Mouse (Mus musculus) lung, postnatal 0 days (tissue): ENCODE results near the gene Pbxip1. TPM values are rescaled to one million over a fixed set of nuclear protein-coding genes. Genes with fewer than 3 reads are reported as not detected.
A peak's percentile ranks its signal among the peaks of the same experiment; 100 is the strongest.

Experiments used
- ATAC-seq: fragments of 200-750 bp; cut with Nextera tagmentation; 2 replicates; pipeline ENCODE4 v1.8.0; 2017; ENCODE audit warnings: moderate library complexity
- DNase-seq: peaks from one replicate; pipeline ENCODE4 v3.0.0-alpha.2; 2016; ENCODE audit warnings: low spot score
- H3K27ac ChIP-seq: fragments of 300-500 bp; sonication (generic); 2 replicates; pipeline ENCODE4 v1.5.1; 2014; ENCODE audit warnings: antibody characterized with exemption, mild to moderate bottlenecking, low read length, mixed read lengths
- H3K27me3 ChIP-seq: fragments of 300-500 bp; sonication (generic); replicated peaks from 2 replicates; pipeline ENCODE4 v1.6.1; 2014; ENCODE audit warnings: low read length, mixed read lengths; ENCODE audit not compliant: insufficient read depth
- H3K36me3 ChIP-seq: fragments of 300-500 bp; sonication (generic); 2 replicates; pipeline ENCODE4 v1.6.1; 2014; ENCODE audit warnings: low read length, mixed read lengths; ENCODE audit not compliant: insufficient read depth
- H3K4me1 ChIP-seq: fragments of 300-500 bp; sonication (generic); 2 replicates; pipeline ENCODE4 v1.6.1; 2014; ENCODE audit warnings: antibody characterized with exemption, low read depth, low read length, mixed read lengths; ENCODE audit not compliant: insufficient read depth
- H3K4me2 ChIP-seq: fragments of 300-500 bp; sonication (generic); replicated peaks from 2 replicates; pipeline ENCODE4 v1.6.1; 2014; ENCODE audit warnings: low read depth, mild to moderate bottlenecking, low read length, moderate library complexity, mixed read lengths
- H3K4me3 ChIP-seq: fragments of 300-500 bp; sonication (generic); 2 replicates; pipeline ENCODE4 v1.5.1; 2014; ENCODE audit warnings: low read depth, low read length
- H3K9ac ChIP-seq: fragments of 300-500 bp; sonication (generic); replicated peaks from 2 replicates; pipeline ENCODE4 v1.6.1; 2014; ENCODE audit warnings: low read depth, mild to moderate bottlenecking
- H3K9me3 ChIP-seq: fragments of 300-500 bp; sonication (generic); 2 replicates; pipeline ENCODE4 v1.6.1; 2016; ENCODE audit warnings: low read length, mixed read lengths
- CTCF ChIP-seq: IDR thresholded peaks from 2 replicates; pipeline ENCODE4 v1.5.1; 2016; ENCODE audit warnings: antibody characterized with exemption, mild to moderate bottlenecking
- EP300 ChIP-seq: IDR thresholded peaks from 2 replicates; pipeline ENCODE4 v1.6.1; 2016; ENCODE audit warnings: antibody characterized with exemption, mild to moderate bottlenecking, control low read depth
- WGBS: fragments of 180-500 bp; shearing (Covaris S2); extraction: QIAGEN DNeasy Blood & Tissue Kit; methylation state at CpG from one replicate; pipeline ENCODE4 v1.1.7; 2014; 5-methylcytosine and 5-hydroxymethylcytosine counted together
- polyA plus RNA-seq: library from polyadenylated mRNA; unstranded; fragments of >200 nt; fragmentation: Nextera tagmentation; extraction: Ambion mirVana; gene quantifications from 2 replicates; pipeline ENCODE4 v1.2.1, GENCODE M21; 2015

Gene Pbxip1
- 55.9 and 63.0 TPM in 2 replicates for polyA plus RNA-seq

DNA sequence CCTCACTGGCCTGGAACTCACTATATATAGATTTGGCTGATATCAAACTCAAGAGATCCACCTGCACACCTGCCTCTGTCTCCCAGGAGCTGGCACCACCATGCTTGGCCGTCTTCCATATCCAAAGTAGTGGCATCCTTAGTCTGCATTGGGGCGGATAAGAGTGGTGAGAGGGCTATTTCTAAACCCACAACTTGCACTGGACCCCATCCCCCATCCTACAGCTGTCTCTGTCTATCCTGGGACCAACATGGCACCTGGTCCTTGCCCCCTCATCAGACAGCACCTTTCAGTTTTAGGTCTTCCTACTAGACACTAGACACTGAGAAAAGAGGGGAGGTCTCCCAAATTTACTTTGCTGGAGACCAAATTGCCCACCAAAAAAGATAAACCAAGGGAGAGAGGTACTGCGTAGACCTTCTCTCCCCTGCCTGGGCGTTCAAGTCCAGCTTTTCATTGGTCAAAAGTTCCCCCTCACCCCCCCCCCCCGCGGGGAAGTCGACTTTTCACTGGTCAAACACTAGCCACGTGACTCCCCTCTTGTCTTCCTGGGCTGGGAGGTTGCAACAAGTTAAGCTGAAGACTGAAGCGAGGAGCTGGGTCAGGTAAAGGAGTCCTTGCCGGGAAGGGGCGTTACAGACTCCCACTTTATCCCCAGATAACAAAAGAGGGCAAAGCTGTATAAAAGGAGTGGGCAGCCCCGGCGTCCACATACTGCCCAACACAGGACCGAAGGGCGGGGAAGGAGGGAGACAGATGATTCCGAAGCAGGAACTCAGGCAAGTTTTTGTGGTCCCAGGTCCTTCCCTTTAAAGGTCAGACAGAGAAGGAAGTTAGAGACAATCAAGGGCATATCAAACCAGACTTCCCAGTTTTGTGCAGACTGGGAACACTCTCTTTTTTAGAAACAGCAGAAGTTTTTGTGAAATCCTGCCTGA lies at the start of gene Pbxip1:
TSS of gene Pbxip1 (plus strand) at position 531 of the 938 bp plus-strand sequence.
- Histone ChIP-seq H3K4me3 (peak within 1 kb of the TSS; percentile 44), H3K9me3 (no peaks in the 10 kb centered on the region), H3K27ac (peak within 1 kb of the TSS; percentile 84), H3K4me1 (peaks cover 10% of the 10 kb centered on the region), H3K9ac (peak within 1 kb of the TSS; percentile 45), H3K27me3 (no peaks in the 10 kb centered on the region), H3K36me3 (peaks cover 14% of the 10 kb centered on the region), H3K4me2 (peak within 1 kb of the TSS; percentile 63)
- TF ChIP-seq CTCF (no peak), EP300 (no peak)
- peak; percentile 96 for DNase-seq
- ATAC-seq: peak; percentile 91
- 6% methylated on average over 16 of the region's 16 CpGs for whole genome bisulfite sequencing

DNA sequence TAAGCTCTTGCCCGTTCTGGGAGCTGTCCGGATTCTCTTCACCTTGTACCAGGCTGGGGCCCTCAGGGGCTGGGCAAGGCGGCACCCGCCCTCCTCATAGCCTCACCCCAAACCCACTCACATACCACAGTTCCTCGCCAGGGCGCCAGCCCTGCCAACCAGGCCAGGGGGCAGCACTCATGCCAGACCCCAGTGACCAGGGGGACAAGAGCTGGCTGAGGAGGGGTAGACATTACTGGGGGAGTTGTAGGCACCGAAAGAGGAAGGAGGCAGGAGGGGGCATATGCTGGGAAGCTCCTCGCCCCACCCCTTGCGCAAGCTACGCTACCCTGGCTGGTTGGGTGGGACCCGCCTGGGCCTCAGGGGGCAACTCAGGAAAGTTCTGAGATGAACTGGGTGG lies 48.9 kb upstream of the Pbxip1 start:
- H3K4me1 ChIP-seq: peaks cover 18% of the 10 kb centered on the region
- 61% methylated on average over 9 of the region's 11 CpGs for WGBS
- peak; percentile 22 for DNase-seq
- H3K4me3 ChIP-seq: no peak overlapping the region
- peak overlapping the region; percentile 40 for H3K4me2 ChIP-seq
- TF ChIP-seq EP300 (no peak), CTCF (peak; percentile 22; the same call in 1 of the 2 replicates)
- H3K9ac ChIP-seq: no peak overlapping the region
- no peaks in the 10 kb centered on the region for H3K36me3 ChIP-seq
- ATAC-seq: no peak
- no peaks in the 10 kb centered on the region for H3K9me3 ChIP-seq
- H3K27ac ChIP-seq: peak overlapping the region; percentile 72
- no peaks in the 10 kb centered on the region for H3K27me3 ChIP-seq

DNA sequence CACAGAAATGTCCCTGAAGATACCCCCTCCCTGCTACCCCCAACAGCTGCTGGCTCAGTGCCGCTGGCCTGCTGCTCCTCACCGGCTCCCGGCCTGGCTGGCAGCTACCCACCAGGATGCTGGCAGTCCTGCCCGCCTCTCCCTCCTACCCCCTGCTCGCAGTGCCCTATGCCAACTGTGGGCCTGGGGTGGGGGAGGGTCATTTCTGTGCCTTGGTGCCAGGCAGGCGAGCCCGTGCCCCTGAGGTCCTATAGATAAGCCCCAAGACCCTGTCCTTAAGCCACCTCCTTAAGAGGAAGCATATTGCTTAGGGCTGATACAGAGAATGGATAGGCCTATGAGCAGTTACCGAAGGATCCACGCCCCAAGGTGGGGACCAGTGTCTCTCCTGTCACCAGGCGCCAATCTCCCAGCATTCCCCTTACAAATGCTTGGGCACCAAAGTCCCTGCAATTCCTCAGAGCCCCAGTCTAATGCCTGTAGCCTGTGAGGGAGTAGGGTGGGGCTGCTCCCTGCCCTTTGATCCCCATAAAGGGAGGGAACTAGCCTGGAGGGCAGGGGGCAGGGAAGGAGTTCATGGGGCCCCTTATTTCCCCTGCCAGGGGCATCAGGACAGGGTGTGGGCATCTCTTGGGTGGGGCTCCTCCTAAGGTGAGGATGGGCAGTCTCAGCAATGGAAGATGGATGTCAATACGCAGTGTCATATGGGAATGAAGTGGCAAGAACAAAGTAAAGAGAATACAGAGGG lies 48.2 kb upstream of the Pbxip1 start:
- Histone ChIP-seq H3K4me2 (0 out of 2 replicates have a peak overlapping the region, but pooled peaks have one; percentile 17), H3K9me3 (no peaks in the 10 kb centered on the region), H3K4me3 (no peak overlapping the region), H3K27me3 (no peaks in the 10 kb centered on the region), H3K9ac (no peak overlapping the region), H3K4me1 (peaks cover 18% of the 10 kb centered on the region), H3K36me3 (no peaks in the 10 kb centered on the region), H3K27ac (peak overlapping the region; percentile 72; the same call in 1 of the 2 replicates)
- WGBS: 68% methylated on average over 10 of the region's 11 CpGs
- DNase-seq (peak; percentile 67), ATAC-seq (no peak)
- TF ChIP-seq CTCF (no peak), EP300 (no peak)

DNA sequence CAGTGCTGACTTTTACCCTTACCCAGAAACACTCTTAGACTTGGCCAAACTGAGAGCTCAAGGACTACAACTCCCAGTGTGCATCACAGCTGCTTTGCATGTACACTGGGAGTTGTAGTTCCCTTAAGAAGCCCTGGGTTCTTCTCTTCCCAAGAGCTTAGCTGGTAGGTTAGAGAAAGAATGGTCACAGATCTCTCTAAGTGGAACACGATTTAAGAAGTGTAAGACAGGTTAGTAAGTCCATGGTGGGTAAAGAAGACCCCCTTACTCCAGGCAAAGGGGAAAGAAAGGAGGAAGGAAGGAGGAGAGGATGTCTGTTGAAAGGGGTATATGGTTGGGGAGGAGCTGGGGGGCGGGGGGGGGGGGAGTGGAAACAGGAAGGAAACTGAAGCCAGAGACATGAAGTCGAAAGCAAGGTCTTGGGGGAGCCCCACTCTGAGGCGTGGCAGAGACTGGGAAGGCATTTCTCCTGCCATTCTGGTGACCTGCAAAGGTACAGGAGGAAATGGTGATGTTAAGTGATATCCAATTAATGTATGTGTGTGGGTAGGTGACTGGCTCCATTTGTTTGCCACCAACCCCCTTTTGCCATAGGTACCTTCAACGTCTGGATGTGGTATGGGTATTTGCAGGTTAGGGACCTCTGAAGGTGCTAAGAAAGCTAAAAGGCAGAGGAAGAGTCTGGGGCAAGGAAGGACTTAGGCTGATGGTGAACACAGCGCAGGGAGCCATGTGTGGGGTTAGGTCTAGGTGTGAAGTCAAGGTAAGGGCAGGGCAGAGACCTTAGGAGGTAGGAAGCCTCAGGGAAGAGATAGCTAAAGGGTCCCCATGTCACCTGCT lies 47.4 kb upstream of the Pbxip1 start:
- Histone ChIP-seq H3K9ac (no peak overlapping the region), H3K36me3 (no peaks in the 10 kb centered on the region)
- no peak for TF ChIP-seq EP300
- no peak for TF ChIP-seq CTCF

DNA sequence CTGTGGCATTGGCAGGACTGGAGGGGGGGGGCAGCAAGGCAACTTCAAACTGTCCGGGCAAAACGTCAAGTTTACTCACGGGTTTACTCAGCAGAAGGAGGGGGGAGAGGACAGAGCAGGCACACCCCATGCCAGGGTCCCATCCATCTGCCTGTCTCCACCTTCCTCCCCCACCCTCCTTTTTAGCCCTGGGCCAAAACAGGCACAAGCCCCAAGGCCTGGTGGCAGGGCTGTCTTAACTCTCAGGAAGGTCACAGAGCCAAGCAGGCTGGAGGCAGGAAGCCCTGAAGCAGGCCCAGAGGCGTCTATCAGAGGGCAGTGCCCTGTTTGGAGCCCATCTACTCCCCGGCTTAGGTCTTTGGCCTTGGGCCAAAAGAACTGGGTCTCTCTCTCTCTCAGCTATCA lies 46.4 kb upstream of the Pbxip1 start:
- Histone ChIP-seq H3K4me2 (peak overlapping the region; percentile 99), H3K27me3 (no peaks in the 10 kb centered on the region), H3K9ac (0 out of 2 replicates have a peak overlapping the region, but pooled peaks have one; percentile 8), H3K36me3 (no peaks in the 10 kb centered on the region), H3K27ac (peak overlapping the region; percentile 97; the same call in 1 of the 2 replicates), H3K9me3 (no peaks in the 10 kb centered on the region), H3K4me1 (peaks cover 19% of the 10 kb centered on the region), H3K4me3 (no peak overlapping the region)
- DNase-seq (peak; percentile 55), ATAC-seq (no peak)
- TF ChIP-seq EP300 (no peak), CTCF (no peak)
- 18% methylated on average over 5 of the region's 5 CpGs for WGBS

More for the DNA sequence above, 47.4 kb upstream of the Pbxip1 start:
- ATAC-seq (no peak), DNase-seq (peak; percentile 73)
- no peaks in the 10 kb centered on the region for H3K27me3 ChIP-seq
- H3K4me1 ChIP-seq: peaks cover 18% of the 10 kb centered on the region
- 53% methylated on average over 6 of the region's 6 CpGs for WGBS
- no peak overlapping the region for H3K4me2 ChIP-seq
- H3K27ac ChIP-seq: no peak overlapping the region; the same call in 1 of the 2 replicates
- H3K4me3 ChIP-seq: no peak overlapping the region
- H3K9me3 ChIP-seq: no peaks in the 10 kb centered on the region
